Mouse (Mus musculus): ENCODE results near the gene Btbd9. TPM values are rescaled to one million over a fixed set of nuclear protein-coding genes. Genes with fewer than 3 reads are reported as not detected.
A peak's percentile ranks its signal among the peaks of the same experiment; 100 is the strongest.

The Btbd9 gene
- polyA plus RNA-seq, 1 experiment from 2014 or later = 52.5 TPM

GRCm38 (mm10) chr17:30231483-30231882, 344.8 kb downstream of the Btbd9 start:
- no peak overlapping the region for H3K4me3 ChIP-seq (ENCODE audit: low read length)
- H3K4me2 ChIP-seq (replicated peaks; ENCODE audit: low read depth, low read length) = no peak overlapping the region
- no peaks in the 10 kb centered on the region for H3K36me3 ChIP-seq (ENCODE audit: control insufficient read depth, insufficient read depth, low read length)
- H3K27me3 ChIP-seq (ENCODE audit: control insufficient read depth, insufficient read depth, low read length) = no peaks in the 10 kb centered on the region
- no peak for ATAC-seq (ENCODE audit: low FRiP score, low TSS enrichment)
- WGBS = 82% methylated on average over 1 of the region's 1 CpGs
- H3K9me3 ChIP-seq (ENCODE audit: control insufficient read depth, low read length) = no peaks in the 10 kb centered on the region
- H3K9ac ChIP-seq (ENCODE audit: low read depth, low read length) = no peak overlapping the region
- H3K4me1 ChIP-seq (ENCODE audit: control insufficient read depth, insufficient read depth, low read length) = peaks cover 11% of the 10 kb centered on the region; the same call in 1 of the 2 replicates
- H3K27ac ChIP-seq (ENCODE audit: low read depth, low read length) = no peak overlapping the region

- H3K4me3 ChIP-seq (ENCODE audit: low read length) = no peak overlapping the region
- H3K4me2 ChIP-seq (replicated peaks; ENCODE audit: low read depth, low read length) = no peak overlapping the region
- no peak overlapping the region for H3K27ac ChIP-seq (ENCODE audit: low read depth, low read length)
- peaks cover 11% of the 10 kb centered on the region; the same call in 1 of the 2 replicates for H3K4me1 ChIP-seq (ENCODE audit: control insufficient read depth, insufficient read depth, low read length)
- H3K27me3 ChIP-seq (ENCODE audit: control insufficient read depth, insufficient read depth, low read length) = no peaks in the 10 kb centered on the region
- WGBS = 74% methylated on average over 4 of the region's 4 CpGs
- no peaks in the 10 kb centered on the region for H3K36me3 ChIP-seq (ENCODE audit: control insufficient read depth, insufficient read depth, low read length)
- H3K9ac ChIP-seq (ENCODE audit: low read depth, low read length) = no peak overlapping the region
- ATAC-seq (ENCODE audit: low FRiP score, low TSS enrichment) = peak; percentile 66
- no peaks in the 10 kb centered on the region for H3K9me3 ChIP-seq (ENCODE audit: control insufficient read depth, low read length)
Measured at GRCm38 (mm10) chr17:30230428-30230827, 345.9 kb downstream of the Btbd9 start.

- ATAC-seq (ENCODE audit: low FRiP score, low TSS enrichment) = no peak
- WGBS = 87% methylated on average over 10 of the region's 10 CpGs
Measured at GRCm38 (mm10) chr17:30228439-30229215, 347.7 kb downstream of the Btbd9 start.

GRCm38 (mm10) chr17:30225030-30225740, 351.1 kb downstream of the Btbd9 start:
- ATAC-seq (ENCODE audit: low FRiP score, low TSS enrichment) = no peak
- H3K9ac ChIP-seq (ENCODE audit: low read depth, low read length) = no peak overlapping the region
- no peaks in the 10 kb centered on the region; the same call in 1 of the 2 replicates for H3K4me1 ChIP-seq (ENCODE audit: control insufficient read depth, insufficient read depth, low read length)
- no peaks in the 10 kb centered on the region for H3K27me3 ChIP-seq (ENCODE audit: control insufficient read depth, insufficient read depth, low read length)
- no peak overlapping the region for H3K4me2 ChIP-seq (replicated peaks; ENCODE audit: low read depth, low read length)
- H3K36me3 ChIP-seq (ENCODE audit: control insufficient read depth, insufficient read depth, low read length) = no peaks in the 10 kb centered on the region
- no peak overlapping the region for H3K4me3 ChIP-seq (ENCODE audit: low read length)
- H3K9me3 ChIP-seq (ENCODE audit: control insufficient read depth, low read length) = no peaks in the 10 kb centered on the region
- H3K27ac ChIP-seq (ENCODE audit: low read depth, low read length) = no peak overlapping the region
- 62% methylated on average over 5 of the region's 5 CpGs for WGBS

More at GRCm38 (mm10) chr17:30228439-30229215, 347.7 kb downstream of the Btbd9 start:
- Histone ChIP-seq H3K27me3 (ENCODE audit: control insufficient read depth, insufficient read depth, low read length) (no peaks in the 10 kb centered on the region), H3K9me3 (ENCODE audit: control insufficient read depth, low read length) (no peaks in the 10 kb centered on the region), H3K4me3 (ENCODE audit: low read length) (no peak overlapping the region), H3K27ac (ENCODE audit: low read depth, low read length) (no peak overlapping the region), H3K4me2 (replicated peaks; ENCODE audit: low read depth, low read length) (no peak overlapping the region), H3K36me3 (ENCODE audit: control insufficient read depth, insufficient read depth, low read length) (no peaks in the 10 kb centered on the region), H3K4me1 (ENCODE audit: control insufficient read depth, insufficient read depth, low read length) (peaks cover 8% of the 10 kb centered on the region; the same call in 1 of the 2 replicates), H3K9ac (ENCODE audit: low read depth, low read length) (no peak overlapping the region)

- H3K9me3 ChIP-seq (ENCODE audit: control insufficient read depth, low read length) = no peaks in the 10 kb centered on the region
- 37% methylated on average over 12 of the region's 12 CpGs for WGBS
- no peak for ATAC-seq (ENCODE audit: low FRiP score, low TSS enrichment)
Measured at GRCm38 (mm10) chr17:30222837-30223236, 353.5 kb downstream of the Btbd9 start.

GRCm38 (mm10) chr17:30222361-30222760, 353.9 kb downstream of the Btbd9 start:
- no peak overlapping the region for H3K27ac ChIP-seq (ENCODE audit: low read depth, low read length)
- H3K36me3 ChIP-seq (ENCODE audit: control insufficient read depth, insufficient read depth, low read length) = peaks cover 7% of the 10 kb centered on the region; the same call in 1 of the 2 replicates
- no peak for ATAC-seq (ENCODE audit: low FRiP score, low TSS enrichment)
- H3K9me3 ChIP-seq (ENCODE audit: control insufficient read depth, low read length) = no peaks in the 10 kb centered on the region
- no peaks in the 10 kb centered on the region for H3K27me3 ChIP-seq (ENCODE audit: control insufficient read depth, insufficient read depth, low read length)
- no peaks in the 10 kb centered on the region for H3K4me1 ChIP-seq (ENCODE audit: control insufficient read depth, insufficient read depth, low read length)
- H3K4me2 ChIP-seq (replicated peaks; ENCODE audit: low read depth, low read length) = no peak overlapping the region
- H3K4me3 ChIP-seq (ENCODE audit: low read length) = no peak overlapping the region
- WGBS = 56% methylated on average over 11 of the region's 11 CpGs
- no peak overlapping the region for H3K9ac ChIP-seq (ENCODE audit: low read depth, low read length)

More at GRCm38 (mm10) chr17:30222837-30223236, 353.5 kb downstream of the Btbd9 start:
- no peaks in the 10 kb centered on the region for H3K27me3 ChIP-seq (ENCODE audit: control insufficient read depth, insufficient read depth, low read length)
- no peaks in the 10 kb centered on the region for H3K4me1 ChIP-seq (ENCODE audit: control insufficient read depth, insufficient read depth, low read length)
- H3K9ac ChIP-seq (ENCODE audit: low read depth, low read length) = no peak overlapping the region
- no peak overlapping the region for H3K27ac ChIP-seq (ENCODE audit: low read depth, low read length)
- H3K36me3 ChIP-seq (ENCODE audit: control insufficient read depth, insufficient read depth, low read length) = peaks cover 7% of the 10 kb centered on the region; the same call in 1 of the 2 replicates
- no peak overlapping the region for H3K4me2 ChIP-seq (replicated peaks; ENCODE audit: low read depth, low read length)
- no peak overlapping the region for H3K4me3 ChIP-seq (ENCODE audit: low read length)

GRCm38 (mm10) chr17:30221677-30222076, 354.6 kb downstream of the Btbd9 start:
- H3K4me1 ChIP-seq (ENCODE audit: control insufficient read depth, insufficient read depth, low read length) = no peaks in the 10 kb centered on the region

GRCm38 (mm10) chr17:30215741-30216140, 360.5 kb downstream of the Btbd9 start:
- Histone ChIP-seq H3K4me2 (replicated peaks; ENCODE audit: low read depth, low read length) (no peak overlapping the region), H3K9ac (ENCODE audit: low read depth, low read length) (no peak overlapping the region), H3K27me3 (ENCODE audit: control insufficient read depth, insufficient read depth, low read length) (no peaks in the 10 kb centered on the region), H3K4me1 (ENCODE audit: control insufficient read depth, insufficient read depth, low read length) (peaks cover 5% of the 10 kb centered on the region; the same call in 1 of the 2 replicates), H3K9me3 (ENCODE audit: control insufficient read depth, low read length) (no peaks in the 10 kb centered on the region), H3K36me3 (ENCODE audit: control insufficient read depth, insufficient read depth, low read length) (peaks cover 13% of the 10 kb centered on the region; the same call in 1 of the 2 replicates), H3K4me3 (ENCODE audit: low read length) (no peak overlapping the region), H3K27ac (ENCODE audit: low read depth, low read length) (no peak overlapping the region)
- WGBS = 69% methylated on average over 4 of the region's 4 CpGs
- ATAC-seq (ENCODE audit: low FRiP score, low TSS enrichment) = no peak

More at GRCm38 (mm10) chr17:30221677-30222076, 354.6 kb downstream of the Btbd9 start:
- no peak overlapping the region for H3K4me3 ChIP-seq (ENCODE audit: low read length)
- H3K27me3 ChIP-seq (ENCODE audit: control insufficient read depth, insufficient read depth, low read length) = no peaks in the 10 kb centered on the region
- peaks cover 7% of the 10 kb centered on the region; the same call in 1 of the 2 replicates for H3K36me3 ChIP-seq (ENCODE audit: control insufficient read depth, insufficient read depth, low read length)
- no peaks in the 10 kb centered on the region for H3K9me3 ChIP-seq (ENCODE audit: control insufficient read depth, low read length)
- H3K9ac ChIP-seq (ENCODE audit: low read depth, low read length) = no peak overlapping the region
- ATAC-seq (ENCODE audit: low FRiP score, low TSS enrichment) = no peak
- no peak overlapping the region for H3K4me2 ChIP-seq (replicated peaks; ENCODE audit: low read depth, low read length)
- H3K27ac ChIP-seq (ENCODE audit: low read depth, low read length) = no peak overlapping the region
- WGBS = 62% methylated on average over 14 of the region's 14 CpGs

All from kidney, embryonic 14.5 days (tissue).